ENCODE assay signal across 9 mouse cellular contexts in the genomic region with DNA sequence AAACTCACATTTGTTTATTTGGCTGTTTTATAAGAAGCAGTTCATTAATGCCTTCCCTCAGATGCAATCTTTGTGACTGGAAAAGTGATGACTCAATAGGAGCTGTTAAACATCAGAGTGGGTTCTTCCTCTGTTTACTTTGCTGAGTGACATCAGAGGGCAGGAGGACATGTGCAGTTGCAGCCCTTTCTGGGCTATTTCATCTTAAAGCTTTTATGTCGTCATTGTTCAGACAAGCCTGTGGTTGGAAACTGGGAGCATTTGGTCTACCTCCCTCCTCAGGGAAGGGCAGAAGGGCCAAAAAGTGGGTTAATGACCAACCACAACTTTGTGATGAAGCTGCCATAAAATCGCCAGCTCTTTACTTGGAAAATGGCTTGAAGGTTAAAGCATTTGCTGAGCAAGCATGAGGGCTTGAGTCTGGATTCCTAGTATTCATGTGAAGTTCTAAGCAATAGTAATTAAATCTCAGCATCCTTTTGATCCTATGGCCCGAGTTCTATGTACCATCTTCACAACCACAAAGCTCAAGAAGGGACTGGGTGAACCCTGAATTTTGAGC.
"Had no signal": no experiment of that assay in that cellular context is flagged by ENCODE, and none has a peak within 500 bp of the region (broad histone marks: within the 10 kb centered on the region; RNA-seq: fewer than 3 reads in every experiment).

No protein-coding gene starts in this region.

- DNase-seq: lung, adult 18-20 months; right cerebral cortex, adult 18-20 months; right cerebral cortex, postnatal 25 days; thymus, postnatal 36 days had no signal

- H3K4me3 ChIP-seq: intestine, embryonic 15.5 days; limb, embryonic 15.5 days; midbrain, embryonic 12.5 days had no signal

- H3K4me2 ChIP-seq: intestine, embryonic 15.5 days; limb, embryonic 15.5 days; midbrain, embryonic 12.5 days had no signal

- H3K9ac ChIP-seq: intestine, embryonic 15.5 days; limb, embryonic 15.5 days; liver, embryonic 14.5 days; midbrain, embryonic 12.5 days had no signal

- H3K27ac ChIP-seq: intestine, embryonic 15.5 days; limb, embryonic 15.5 days; liver, embryonic 14.5 days; midbrain, embryonic 12.5 days had no signal

- H3K4me1 ChIP-seq: intestine, embryonic 15.5 days; limb, embryonic 15.5 days; midbrain, embryonic 12.5 days had no signal

- H3K36me3 ChIP-seq: intestine, embryonic 15.5 days; limb, embryonic 15.5 days; midbrain, embryonic 12.5 days had no signal

- H3K9me3 ChIP-seq: intestine, embryonic 15.5 days; limb, embryonic 15.5 days; midbrain, embryonic 12.5 days had no signal

- ATAC-seq: intestine, embryonic 15.5 days; midbrain, embryonic 16.5 days had no signal

- H3K27me3 ChIP-seq: intestine, embryonic 15.5 days; limb, embryonic 15.5 days; midbrain, embryonic 12.5 days had no signal
